Mouse (Mus musculus) right cerebral cortex, postnatal 14 days (tissue): ENCODE data around the gene Ak2.

ENCODE experiments used
- DNase-seq: peaks from one replicate; pipeline ENCODE4 v3.0.0; 2022

Ak2 gene

GRCm38 (mm10) chr4:128976577-128976976, 15.2 kb upstream of the Ak2 start:
- no peak for DNase-seq

GRCm38 (mm10) chr4:128977217-128977616, 14.5 kb upstream of the Ak2 start:
- DNase-seq, result no peak

GRCm38 (mm10) chr4:128978634-128979033, 13.1 kb upstream of the Ak2 start:
- DNase-seq, result no peak

GRCm38 (mm10) chr4:128980890-128981832, 10.6 kb upstream of the Ak2 start:
- DNase-seq, result no peak

GRCm38 (mm10) chr4:128981833-128982180, 10.0 kb upstream of the Ak2 start:
- DNase-seq, result no peak

GRCm38 (mm10) chr4:128983151-128983550, 8.6 kb upstream of the Ak2 start:
- no peak for DNase-seq

- DNase-seq, result no peak
Observed at GRCm38 (mm10) chr4:128983656-128984055, 8.1 kb upstream of the Ak2 start.

GRCm38 (mm10) chr4:128984600-128984999, 7.2 kb upstream of the Ak2 start:
- no peak for DNase-seq

GRCm38 (mm10) chr4:128988911-128989310, 2.8 kb upstream of the Ak2 start:
- DNase-seq, result no peak

- no peak for DNase-seq
Observed at GRCm38 (mm10) chr4:128989678-128990077, 2.1 kb upstream of the Ak2 start.

- no peak for DNase-seq
Observed at GRCm38 (mm10) chr4:128992176-128992575, 418 bp downstream of the Ak2 start.

- peak; percentile 92 for DNase-seq
Observed at GRCm38 (mm10) chr4:128993025-128993662, 1.4 kb downstream of the Ak2 start.

GRCm38 (mm10) chr4:128993675-128994074, 1.9 kb downstream of the Ak2 start:
- no peak for DNase-seq

GRCm38 (mm10) chr4:128995238-128995637, 3.5 kb downstream of the Ak2 start:
- DNase-seq, result no peak

GRCm38 (mm10) chr4:128997258-128997657, 5.5 kb downstream of the Ak2 start:
- DNase-seq, result no peak

GRCm38 (mm10) chr4:128998401-128998800, 6.6 kb downstream of the Ak2 start:
- DNase-seq, result no peak

- DNase-seq, result no peak
Observed at GRCm38 (mm10) chr4:129000786-129001185, 9.0 kb downstream of the Ak2 start.

- no peak for DNase-seq
Observed at GRCm38 (mm10) chr4:129003720-129004119, 12.0 kb downstream of the Ak2 start.

GRCm38 (mm10) chr4:129008006-129008519, 16.3 kb downstream of the Ak2 start:
- no peak for DNase-seq

GRCm38 (mm10) chr4:129008672-129009071, 16.9 kb downstream of the Ak2 start:
- no peak for DNase-seq

GRCm38 (mm10) chr4:129009521-129009920, 17.8 kb downstream of the Ak2 start:
- no peak for DNase-seq

GRCm38 (mm10) chr4:129011604-129012121, 19.9 kb downstream of the Ak2 start:
- no peak for DNase-seq

GRCm38 (mm10) chr4:129013151-129013864, 21.6 kb downstream of the Ak2 start:
- no peak for DNase-seq
